Mouse (Mus musculus) heart, embryonic 11.5 days (tissue): ENCODE results near the gene Olr1. TPM values are rescaled to one million over a fixed set of nuclear protein-coding genes. Genes with fewer than 3 reads are reported as not detected.

Experiments used
- ATAC-seq: fragments of 200-750 bp; cut with Nextera tagmentation; replicated peaks from 2 replicates; pipeline ENCODE4 v1.8.0; 2017; ENCODE audit warnings: moderate library complexity; ENCODE audit not compliant: insufficient number of reproducible peaks, low FRiP score, low TSS enrichment
- H3K27ac ChIP-seq: fragments of 300-500 bp; sonication (generic); 2 replicates; pipeline ENCODE4 v1.5.1; 2014; ENCODE audit warnings: mild to moderate bottlenecking, low read depth, low read length
- H3K27me3 ChIP-seq: fragments of 300-500 bp; sonication (generic); 2 replicates; pipeline ENCODE4 v1.6.1; 2014; ENCODE audit warnings: mild to moderate bottlenecking, low read length, mixed read lengths; ENCODE audit not compliant: control insufficient read depth, insufficient read depth
- H3K36me3 ChIP-seq: fragments of 300-500 bp; sonication (generic); 2 replicates; pipeline ENCODE4 v1.6.1; 2014; ENCODE audit warnings: mild to moderate bottlenecking, low read length, moderate library complexity, mixed read lengths; ENCODE audit not compliant: control insufficient read depth, insufficient read depth
- H3K4me1 ChIP-seq: fragments of 300-500 bp; sonication (generic); 2 replicates; pipeline ENCODE4 v1.6.1; 2014; ENCODE audit warnings: low read length; ENCODE audit not compliant: control insufficient read depth, insufficient read depth
- H3K4me2 ChIP-seq: fragments of 300-500 bp; sonication (generic); 2 replicates; pipeline ENCODE4 v1.6.1; 2014; ENCODE audit warnings: mild to moderate bottlenecking, moderate library complexity
- H3K4me3 ChIP-seq: fragments of 300-500 bp; sonication (generic); 2 replicates; pipeline ENCODE4 v1.5.1; 2014; ENCODE audit warnings: low read depth, low read length
- H3K9ac ChIP-seq: fragments of 300-500 bp; sonication (generic); 2 replicates; pipeline ENCODE4 v1.6.1; 2014; ENCODE audit warnings: mild to moderate bottlenecking, low read depth, low read length, moderate library complexity
- H3K9me3 ChIP-seq: fragments of 300-500 bp; sonication (generic); replicated peaks from 2 replicates; pipeline ENCODE4 v1.6.1; 2016; ENCODE audit warnings: low read length; ENCODE audit not compliant: control insufficient read depth
- WGBS: fragments of 180-500 bp; shearing (Covaris S2); extraction: QIAGEN DNeasy Blood & Tissue Kit; methylation state at CpG from one replicate; pipeline ENCODE4 v1.1.7; 2014; ENCODE audit not compliant: insufficient replicate concordance; 5-methylcytosine and 5-hydroxymethylcytosine counted together
- polyA plus RNA-seq: library from polyadenylated mRNA; unstranded; fragments of >200 nt; fragmentation: Nextera tagmentation; extraction: Ambion mirVana; gene quantifications from 2 replicates; pipeline ENCODE4 v1.2.1, GENCODE M21; 2014

The Olr1 gene
- polyA plus RNA-seq, 1 experiment from 2014 or later: 0.26 TPM

- no peaks in the 10 kb centered on the region for H3K27me3 ChIP-seq
- WGBS: 39% methylated on average over 2 of the region's 2 CpGs
Observed at GRCm38 (mm10) chr6:129517752-129518408, 10.9 kb upstream of the Olr1 start.

GRCm38 (mm10) chr6:129516388-129516787 lies 9.4 kb upstream of the Olr1 start:
- Histone ChIP-seq H3K4me1 (0 out of 2 replicates have a peak, but pooled peaks cover 2% of the 10 kb centered on the region), H3K9ac (no peak overlapping the region), H3K36me3 (no peaks in the 10 kb centered on the region), H3K27me3 (no peaks in the 10 kb centered on the region), H3K4me2 (no peak overlapping the region), H3K4me3 (no peak overlapping the region), H3K27ac (no peak overlapping the region), H3K9me3 (no peaks in the 10 kb centered on the region)
- no peak for ATAC-seq
- WGBS: 80% methylated on average over 10 of the region's 10 CpGs

More at GRCm38 (mm10) chr6:129517752-129518408, 10.9 kb upstream of the Olr1 start:
- H3K27ac ChIP-seq: no peak overlapping the region
- H3K9ac ChIP-seq: no peak overlapping the region
- no peak overlapping the region for H3K4me2 ChIP-seq
- no peak for ATAC-seq
- no peaks in the 10 kb centered on the region for H3K36me3 ChIP-seq
- no peak overlapping the region for H3K4me3 ChIP-seq
- H3K9me3 ChIP-seq: no peaks in the 10 kb centered on the region
- 0 out of 2 replicates have a peak, but pooled peaks cover 2% of the 10 kb centered on the region for H3K4me1 ChIP-seq

DNA sequence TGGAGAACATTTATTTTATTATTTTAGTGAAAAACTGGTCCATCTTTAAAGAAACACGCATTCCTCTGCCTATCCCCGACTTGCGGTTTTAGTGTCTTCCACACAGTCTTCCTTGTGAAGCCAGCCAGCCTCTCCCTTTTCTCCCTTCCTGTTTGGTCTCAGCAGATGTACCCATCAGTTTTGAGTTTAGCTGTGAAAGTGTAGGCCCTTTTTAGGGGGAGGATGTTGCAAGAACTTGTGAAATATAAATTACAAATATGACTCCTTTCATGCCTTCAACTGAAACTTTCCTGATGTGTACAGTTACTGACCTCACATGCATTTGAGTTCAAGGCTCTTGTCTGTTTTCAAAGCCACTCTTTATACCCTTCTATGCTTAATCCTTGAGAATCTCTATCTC lies 8.1 kb upstream of the Olr1 start:
- Histone ChIP-seq H3K9me3 (no peaks in the 10 kb centered on the region), H3K4me2 (no peak overlapping the region), H3K36me3 (no peaks in the 10 kb centered on the region), H3K9ac (no peak overlapping the region), H3K4me3 (no peak overlapping the region), H3K4me1 (0 out of 2 replicates have a peak, but pooled peaks cover 2% of the 10 kb centered on the region), H3K27ac (no peak overlapping the region), H3K27me3 (no peaks in the 10 kb centered on the region)
- 84% methylated on average over 3 of the region's 3 CpGs for whole genome bisulfite sequencing
- no peak for ATAC-seq

- H3K9ac ChIP-seq: no peak overlapping the region
Observed at GRCm38 (mm10) chr6:129514376-129514775, 7.4 kb upstream of the Olr1 start.

GRCm38 (mm10) chr6:129513409-129513808 lies 6.4 kb upstream of the Olr1 start:
- no peak for ATAC-seq
- H3K4me2 ChIP-seq: no peak overlapping the region
- H3K4me1 ChIP-seq: 0 out of 2 replicates have a peak, but pooled peaks cover 2% of the 10 kb centered on the region
- H3K27ac ChIP-seq: no peak overlapping the region
- H3K4me3 ChIP-seq: no peak overlapping the region
- 51% methylated on average over 1 of the region's 1 CpGs for WGBS
- H3K36me3 ChIP-seq: no peaks in the 10 kb centered on the region
- no peaks in the 10 kb centered on the region for H3K9me3 ChIP-seq
- no peak overlapping the region for H3K9ac ChIP-seq
- H3K27me3 ChIP-seq: no peaks in the 10 kb centered on the region

More at GRCm38 (mm10) chr6:129514376-129514775, 7.4 kb upstream of the Olr1 start:
- Histone ChIP-seq H3K36me3 (no peaks in the 10 kb centered on the region), H3K4me2 (no peak overlapping the region), H3K27me3 (no peaks in the 10 kb centered on the region), H3K4me1 (0 out of 2 replicates have a peak, but pooled peaks cover 2% of the 10 kb centered on the region), H3K27ac (no peak overlapping the region), H3K4me3 (no peak overlapping the region), H3K9me3 (no peaks in the 10 kb centered on the region)
- 42% methylated on average over 2 of the region's 2 CpGs for WGBS
- ATAC-seq: no peak

GRCm38 (mm10) chr6:129512868-129513267 lies 5.9 kb upstream of the Olr1 start:
- H3K4me1 ChIP-seq: 0 out of 2 replicates have a peak, but pooled peaks cover 2% of the 10 kb centered on the region
- H3K27me3 ChIP-seq: no peaks in the 10 kb centered on the region
- H3K4me2 ChIP-seq: no peak overlapping the region
- no peak overlapping the region for H3K4me3 ChIP-seq
- no peaks in the 10 kb centered on the region for H3K36me3 ChIP-seq
- no peak overlapping the region for H3K9ac ChIP-seq
- ATAC-seq: no peak
- WGBS: 73% methylated on average over 8 of the region's 8 CpGs
- H3K9me3 ChIP-seq: no peaks in the 10 kb centered on the region
- H3K27ac ChIP-seq: no peak overlapping the region

- Histone ChIP-seq H3K4me3 (no peak within 1 kb of the TSS), H3K4me1 (0 out of 2 replicates have a peak, but pooled peaks cover 2% of the 10 kb centered on the region), H3K9ac (no peak within 1 kb of the TSS), H3K27ac (no peak within 1 kb of the TSS), H3K27me3 (no peaks in the 10 kb centered on the region), H3K4me2 (no peak within 1 kb of the TSS), H3K9me3 (no peaks in the 10 kb centered on the region), H3K36me3 (no peaks in the 10 kb centered on the region)
- ATAC-seq: no peak
- 50% methylated on average over 3 of the region's 3 CpGs for WGBS
Observed at GRCm38 (mm10) chr6:129512367-129512766, 5.4 kb upstream of the Olr1 start, which contains the start of gene Tmem52b. Tmem52b (plus strand) TSS chr6:129512555.

- H3K36me3 ChIP-seq: no peaks in the 10 kb centered on the region
- 65% methylated on average over 6 of the region's 6 CpGs for WGBS
- 0 out of 2 replicates have a peak, but pooled peaks cover 2% of the 10 kb centered on the region for H3K4me1 ChIP-seq
- H3K4me3 ChIP-seq: no peak overlapping the region
- no peaks in the 10 kb centered on the region for H3K27me3 ChIP-seq
- no peak overlapping the region for H3K27ac ChIP-seq
- no peaks in the 10 kb centered on the region for H3K9me3 ChIP-seq
- H3K9ac ChIP-seq: no peak overlapping the region
- H3K4me2 ChIP-seq: no peak overlapping the region
- no peak for ATAC-seq
Observed at GRCm38 (mm10) chr6:129510120-129510911, 3.4 kb upstream of the Olr1 start.
